Mouse (Mus musculus) urinary bladder, postnatal 10 days (tissue): ENCODE results near the gene Apod.

ENCODE experiments used
- DNase-seq: peaks from one replicate; pipeline ENCODE4 v3.0.0; 2022; ENCODE audit warnings: low spot score

Gene Apod

GRCm38 (mm10) chr16:31280176-31280575 lies 34.4 kb downstream of the Apod start:
- DNase-seq: no peak

GRCm38 (mm10) chr16:31278581-31278980 lies 36.0 kb downstream of the Apod start:
- DNase-seq: no peak

- DNase-seq: no peak
Measured at GRCm38 (mm10) chr16:31278081-31278480, 36.5 kb downstream of the Apod start.

GRCm38 (mm10) chr16:31276962-31277361 lies 37.6 kb downstream of the Apod start:
- no peak for DNase-seq

GRCm38 (mm10) chr16:31276539-31276938 lies 38.1 kb downstream of the Apod start:
- no peak for DNase-seq

GRCm38 (mm10) chr16:31274674-31275460 lies 39.7 kb downstream of the Apod start, which contains the start of gene Ppp1r2:
Gene Ppp1r2 (minus strand): TSS chr16:31275277.
- DNase-seq: peak; percentile 72

- no peak for DNase-seq
Measured at GRCm38 (mm10) chr16:31274084-31274483, 40.5 kb downstream of the Apod start.

GRCm38 (mm10) chr16:31266692-31267091 lies 47.9 kb downstream of the Apod start:
- DNase-seq: no peak

- no peak for DNase-seq
Measured at GRCm38 (mm10) chr16:31256151-31256550, 58.5 kb downstream of the Apod start.

GRCm38 (mm10) chr16:31255685-31256084 lies 58.9 kb downstream of the Apod start:
- DNase-seq: no peak

GRCm38 (mm10) chr16:31249401-31249800 lies 65.2 kb downstream of the Apod start:
- no peak for DNase-seq

- no peak for DNase-seq
Measured at GRCm38 (mm10) chr16:31248717-31249116, 65.9 kb downstream of the Apod start.

- DNase-seq: no peak
Measured at GRCm38 (mm10) chr16:31247442-31247841, 67.2 kb downstream of the Apod start.
